Mouse (Mus musculus) NIH3T3 (cell line): Measurements from ENCODE around the gene Slc7a3.
"Not testable (repeated sequence)": the region's sequence is repeated elsewhere in the genome, so short reads cannot be mapped to it uniquely, and the experiment has no call there.

ENCODE experiments used
- DNase-seq: peaks from one replicate; pipeline ENCODE4 v3.0.0-alpha.2; 2012; ENCODE audit warnings: low read depth

The Slc7a3 gene

GRCm38 (mm10) chrX:101085920-101086319 is at the start of gene Slc7a3:
Gene Slc7a3 (minus strand): TSS chrX:101086020.
- DNase-seq, result no peak

- peak; percentile 75 for DNase-seq
These were observed 46.4 kb upstream of the Slc7a3 start for GRCm38 (mm10) chrX:101131992-101132791.

- peak; percentile 85 for DNase-seq
These were observed 45.2 kb upstream of the Slc7a3 start for GRCm38 (mm10) chrX:101131001-101131400.

- no peak for DNase-seq
These were observed 42.7 kb upstream of the Slc7a3 start for GRCm38 (mm10) chrX:101128559-101128958.

GRCm38 (mm10) chrX:101126977-101127376 is 41.2 kb upstream of the Slc7a3 start:
- peak; percentile 57 for DNase-seq

- DNase-seq, result no peak
These were observed 40.7 kb upstream of the Slc7a3 start for GRCm38 (mm10) chrX:101126474-101126955.

- no peak for DNase-seq
These were observed 34.7 kb upstream of the Slc7a3 start for GRCm38 (mm10) chrX:101120546-101120945.

- DNase-seq, result not testable (repeated sequence)
These were observed 609 bp downstream of the Slc7a3 start for GRCm38 (mm10) chrX:101085211-101085610.

- DNase-seq, result no peak
These were observed 1.6 kb downstream of the Slc7a3 start for GRCm38 (mm10) chrX:101084192-101084591.

GRCm38 (mm10) chrX:101065245-101065644 is 20.6 kb downstream of the Slc7a3 start:
- DNase-seq, result peak; percentile 4

- DNase-seq, result peak; percentile 64
These were observed 22.3 kb downstream of the Slc7a3 start for GRCm38 (mm10) chrX:101063503-101063902.

- no peak for DNase-seq
These were observed 26.3 kb downstream of the Slc7a3 start, which contains the start of gene Tex11 for GRCm38 (mm10) chrX:101059541-101059940. Gene Tex11 (minus strand): TSS chrX:101059667.
